Mouse (Mus musculus) heart, embryonic 11.5 days (tissue): Measurements from ENCODE around the gene Tbx4. TPM values are rescaled to one million over a fixed set of nuclear protein-coding genes. Genes with fewer than 3 reads are reported as not detected.

Source experiments
- ATAC-seq: fragments of 200-750 bp; cut with Nextera tagmentation; replicated peaks from 2 replicates; pipeline ENCODE4 v1.8.0; 2017; ENCODE audit warnings: moderate library complexity; ENCODE audit not compliant: insufficient number of reproducible peaks, low FRiP score, low TSS enrichment
- H3K27ac ChIP-seq: fragments of 300-500 bp; sonication (generic); 2 replicates; pipeline ENCODE4 v1.5.1; 2014; ENCODE audit warnings: mild to moderate bottlenecking, low read depth, low read length
- H3K27me3 ChIP-seq: fragments of 300-500 bp; sonication (generic); 2 replicates; pipeline ENCODE4 v1.6.1; 2014; ENCODE audit warnings: mild to moderate bottlenecking, low read length, mixed read lengths; ENCODE audit not compliant: control insufficient read depth, insufficient read depth
- H3K36me3 ChIP-seq: fragments of 300-500 bp; sonication (generic); 2 replicates; pipeline ENCODE4 v1.6.1; 2014; ENCODE audit warnings: mild to moderate bottlenecking, low read length, moderate library complexity, mixed read lengths; ENCODE audit not compliant: control insufficient read depth, insufficient read depth
- H3K4me1 ChIP-seq: fragments of 300-500 bp; sonication (generic); 2 replicates; pipeline ENCODE4 v1.6.1; 2014; ENCODE audit warnings: low read length; ENCODE audit not compliant: control insufficient read depth, insufficient read depth
- H3K4me2 ChIP-seq: fragments of 300-500 bp; sonication (generic); 2 replicates; pipeline ENCODE4 v1.6.1; 2014; ENCODE audit warnings: mild to moderate bottlenecking, moderate library complexity
- H3K4me3 ChIP-seq: fragments of 300-500 bp; sonication (generic); 2 replicates; pipeline ENCODE4 v1.5.1; 2014; ENCODE audit warnings: low read depth, low read length
- H3K9ac ChIP-seq: fragments of 300-500 bp; sonication (generic); 2 replicates; pipeline ENCODE4 v1.6.1; 2014; ENCODE audit warnings: mild to moderate bottlenecking, low read depth, low read length, moderate library complexity
- H3K9me3 ChIP-seq: fragments of 300-500 bp; sonication (generic); replicated peaks from 2 replicates; pipeline ENCODE4 v1.6.1; 2016; ENCODE audit warnings: low read length; ENCODE audit not compliant: control insufficient read depth
- WGBS: fragments of 180-500 bp; shearing (Covaris S2); extraction: QIAGEN DNeasy Blood & Tissue Kit; methylation state at CpG from one replicate; pipeline ENCODE4 v1.1.7; 2014; ENCODE audit not compliant: insufficient replicate concordance; 5-methylcytosine and 5-hydroxymethylcytosine counted together
- polyA plus RNA-seq: library from polyadenylated mRNA; unstranded; fragments of >200 nt; fragmentation: Nextera tagmentation; extraction: Ambion mirVana; gene quantifications from 2 replicates; pipeline ENCODE4 v1.2.1, GENCODE M21; 2014

The Tbx4 gene
- polyA plus RNA-seq, 1 experiment from 2014 or later, result 0.82 TPM

GRCm38 (mm10) chr11:85929651-85930050 lies 43.4 kb downstream of the Tbx4 start:
- Histone ChIP-seq H3K4me2 (no peak overlapping the region), H3K9ac (no peak overlapping the region), H3K27ac (no peak overlapping the region), H3K36me3 (no peaks in the 10 kb centered on the region), H3K4me1 (no peaks in the 10 kb centered on the region), H3K27me3 (peaks cover 34% of the 10 kb centered on the region), H3K4me3 (no peak overlapping the region), H3K9me3 (no peaks in the 10 kb centered on the region)
- ATAC-seq, result no peak
- 83% methylated on average over 6 of the region's 6 CpGs for WGBS

GRCm38 (mm10) chr11:85941785-85942570 lies 55.8 kb downstream of the Tbx4 start:
- 33% methylated on average over 7 of the region's 7 CpGs for WGBS
- H3K27ac ChIP-seq, result 0 out of 2 replicates have a peak overlapping the region, but pooled peaks have one; percentile 16
- no peaks in the 10 kb centered on the region for H3K9me3 ChIP-seq
- H3K4me2 ChIP-seq, result no peak overlapping the region
- H3K36me3 ChIP-seq, result no peaks in the 10 kb centered on the region
- no peak for ATAC-seq
- no peak overlapping the region for H3K4me3 ChIP-seq
- H3K4me1 ChIP-seq, result peaks cover 7% of the 10 kb centered on the region; the same call in 1 of the 2 replicates
- no peaks in the 10 kb centered on the region for H3K27me3 ChIP-seq
- H3K9ac ChIP-seq, result no peak overlapping the region

GRCm38 (mm10) chr11:85948765-85949164 lies 62.5 kb downstream of the Tbx4 start:
- 83% methylated on average over 10 of the region's 10 CpGs for WGBS
- ATAC-seq, result no peak
- H3K4me3 ChIP-seq, result no peak overlapping the region
- no peaks in the 10 kb centered on the region for H3K27me3 ChIP-seq
- no peaks in the 10 kb centered on the region for H3K36me3 ChIP-seq
- no peaks in the 10 kb centered on the region for H3K9me3 ChIP-seq
- H3K4me1 ChIP-seq, result no peaks in the 10 kb centered on the region
- H3K9ac ChIP-seq, result no peak overlapping the region
- H3K27ac ChIP-seq, result no peak overlapping the region
- H3K4me2 ChIP-seq, result no peak overlapping the region

GRCm38 (mm10) chr11:85949749-85950148 lies 63.5 kb downstream of the Tbx4 start:
- H3K36me3 ChIP-seq, result no peaks in the 10 kb centered on the region
- H3K9ac ChIP-seq, result no peak overlapping the region
- H3K27ac ChIP-seq, result no peak overlapping the region
- H3K9me3 ChIP-seq, result no peaks in the 10 kb centered on the region
- no peak overlapping the region for H3K4me3 ChIP-seq
- WGBS, result 79% methylated on average over 2 of the region's 2 CpGs
- no peaks in the 10 kb centered on the region for H3K27me3 ChIP-seq
- H3K4me1 ChIP-seq, result no peaks in the 10 kb centered on the region
- H3K4me2 ChIP-seq, result no peak overlapping the region
- ATAC-seq, result no peak

GRCm38 (mm10) chr11:85952538-85952937 lies 66.3 kb downstream of the Tbx4 start:
- no peaks in the 10 kb centered on the region for H3K27me3 ChIP-seq
- 79% methylated on average over 4 of the region's 4 CpGs for WGBS
- H3K9me3 ChIP-seq, result no peaks in the 10 kb centered on the region
- no peak overlapping the region for H3K4me3 ChIP-seq
- no peaks in the 10 kb centered on the region for H3K36me3 ChIP-seq
- H3K4me1 ChIP-seq, result no peaks in the 10 kb centered on the region
- no peak overlapping the region for H3K9ac ChIP-seq
- H3K4me2 ChIP-seq, result no peak overlapping the region
- no peak for ATAC-seq
- H3K27ac ChIP-seq, result no peak overlapping the region

- no peak overlapping the region for H3K27ac ChIP-seq
- ATAC-seq, result no peak
- H3K36me3 ChIP-seq, result no peaks in the 10 kb centered on the region
- no peaks in the 10 kb centered on the region for H3K27me3 ChIP-seq
- no peak overlapping the region for H3K9ac ChIP-seq
- no peaks in the 10 kb centered on the region for H3K9me3 ChIP-seq
- H3K4me1 ChIP-seq, result no peaks in the 10 kb centered on the region
- H3K4me3 ChIP-seq, result no peak overlapping the region
- 74% methylated on average over 12 of the region's 12 CpGs for WGBS
- H3K4me2 ChIP-seq, result no peak overlapping the region
Observed at GRCm38 (mm10) chr11:85955611-85956010, 69.4 kb downstream of the Tbx4 start.

GRCm38 (mm10) chr11:85956422-85956821 lies 70.2 kb downstream of the Tbx4 start:
- H3K4me1 ChIP-seq, result no peaks in the 10 kb centered on the region
- H3K4me3 ChIP-seq, result no peak overlapping the region
- H3K9me3 ChIP-seq, result no peaks in the 10 kb centered on the region
- ATAC-seq, result no peak
- no peaks in the 10 kb centered on the region for H3K27me3 ChIP-seq
- 63% methylated on average over 10 of the region's 10 CpGs for WGBS
- no peaks in the 10 kb centered on the region for H3K36me3 ChIP-seq
- no peak overlapping the region for H3K27ac ChIP-seq
- no peak overlapping the region for H3K9ac ChIP-seq
- H3K4me2 ChIP-seq, result no peak overlapping the region

GRCm38 (mm10) chr11:85956950-85957778 lies 70.9 kb downstream of the Tbx4 start:
- Histone ChIP-seq H3K27me3 (no peaks in the 10 kb centered on the region), H3K36me3 (no peaks in the 10 kb centered on the region), H3K9ac (no peak overlapping the region), H3K9me3 (no peaks in the 10 kb centered on the region), H3K4me3 (no peak overlapping the region), H3K4me2 (no peak overlapping the region), H3K4me1 (no peaks in the 10 kb centered on the region), H3K27ac (no peak overlapping the region)
- WGBS, result 86% methylated on average over 6 of the region's 6 CpGs
- no peak for ATAC-seq
